Mouse (Mus musculus): ENCODE data around the gene Atp6v1g2.

Gene Atp6v1g2

GRCm38 (mm10) chr17:35255704-35256103, 22.2 kb downstream of the Atp6v1g2 start:
- peak; percentile 2 for DNase-seq

- no peak for DNase-seq
Observed at GRCm38 (mm10) chr17:35257378-35257777, 23.9 kb downstream of the Atp6v1g2 start.

- peak; percentile 95 for DNase-seq
Observed at GRCm38 (mm10) chr17:35257824-35258491, 24.5 kb downstream of the Atp6v1g2 start.

GRCm38 (mm10) chr17:35258492-35259478, 25.3 kb downstream of the Atp6v1g2 start:
- peak; percentile 77 for DNase-seq

- no peak for DNase-seq
Observed at GRCm38 (mm10) chr17:35259621-35260020, 26.2 kb downstream of the Atp6v1g2 start.

- no peak for DNase-seq
Observed at GRCm38 (mm10) chr17:35261651-35262050, 28.2 kb downstream of the Atp6v1g2 start.

GRCm38 (mm10) chr17:35262664-35263522, 29.4 kb downstream of the Atp6v1g2 start, which contains the start of gene H2-D1:
Gene H2-D1 (plus strand): TSS chr17:35262730.
- peak; percentile 96 for DNase-seq

- no peak for DNase-seq
Observed at GRCm38 (mm10) chr17:35263523-35263883, 30.0 kb downstream of the Atp6v1g2 start.

GRCm38 (mm10) chr17:35267399-35268086, 34.1 kb downstream of the Atp6v1g2 start:
- DNase-seq, result no peak

GRCm38 (mm10) chr17:35269653-35270347, 36.3 kb downstream of the Atp6v1g2 start:
- no peak for DNase-seq

- no peak for DNase-seq
Observed at GRCm38 (mm10) chr17:35272249-35272648, 38.8 kb downstream of the Atp6v1g2 start.

- DNase-seq, result peak; percentile 67
Observed at GRCm38 (mm10) chr17:35274770-35275169, 41.3 kb downstream of the Atp6v1g2 start.

- no peak for DNase-seq
Observed at GRCm38 (mm10) chr17:35276304-35276864, 42.9 kb downstream of the Atp6v1g2 start.

GRCm38 (mm10) chr17:35278049-35278448, 44.6 kb downstream of the Atp6v1g2 start:
- no peak for DNase-seq

- no peak for DNase-seq
Observed at GRCm38 (mm10) chr17:35278957-35279688, 45.7 kb downstream of the Atp6v1g2 start.

GRCm38 (mm10) chr17:35280276-35280675, 46.8 kb downstream of the Atp6v1g2 start:
- no peak for DNase-seq

GRCm38 (mm10) chr17:35285431-35285830, 52.0 kb downstream of the Atp6v1g2 start:
- no peak for DNase-seq

Measured in layer of hippocampus, adult 9-11 months (tissue).